Mouse (Mus musculus): ENCODE data around the gene C330007P06Rik. TPM values are rescaled to one million over a fixed set of nuclear protein-coding genes. Genes with fewer than 3 reads are reported as not detected.
A peak's percentile ranks its signal among the peaks of the same experiment; 100 is the strongest.
"Not testable (repeated sequence)": the region's sequence is repeated elsewhere in the genome, so short reads cannot be mapped to it uniquely, and the experiment has no call there.

The C330007P06Rik gene
- polyA plus RNA-seq (2015; fragmentation: Nextera tagmentation; extraction: Ambion mirVana): 30.4 and 31.7 TPM in 2 replicates

DNA sequence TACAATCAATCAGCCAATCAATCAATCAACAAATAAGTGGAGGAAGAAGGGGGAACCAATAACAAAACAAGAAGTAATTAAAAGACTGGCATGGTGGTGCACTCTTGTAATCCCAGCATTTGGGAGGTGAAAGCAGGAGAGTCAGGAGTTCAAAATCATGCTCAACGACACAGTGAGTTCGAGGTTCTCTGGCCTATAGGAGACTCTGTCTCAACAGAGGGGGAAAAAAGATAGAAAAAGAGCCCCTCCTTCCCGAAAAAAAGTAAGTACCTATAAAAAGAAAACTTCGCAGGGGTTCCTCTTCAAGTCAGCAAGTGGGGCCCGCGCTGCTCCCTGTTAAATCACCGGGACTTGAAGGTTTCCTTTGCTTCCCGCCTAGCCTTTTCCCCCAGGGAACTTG lies at the start of gene C330007P06Rik, which contains the start of gene Ube2a:
TSS of gene C330007P06Rik (minus strand) at position 347 of the 400 bp plus-strand sequence.
TSS of gene Ube2a (plus strand) at position 136 of the 400 bp plus-strand sequence.
- WGBS: 23% methylated on average over 8 of the region's 8 CpGs
- H3K4me2 ChIP-seq: peak within 1 kb of the TSS; percentile 49

DNA sequence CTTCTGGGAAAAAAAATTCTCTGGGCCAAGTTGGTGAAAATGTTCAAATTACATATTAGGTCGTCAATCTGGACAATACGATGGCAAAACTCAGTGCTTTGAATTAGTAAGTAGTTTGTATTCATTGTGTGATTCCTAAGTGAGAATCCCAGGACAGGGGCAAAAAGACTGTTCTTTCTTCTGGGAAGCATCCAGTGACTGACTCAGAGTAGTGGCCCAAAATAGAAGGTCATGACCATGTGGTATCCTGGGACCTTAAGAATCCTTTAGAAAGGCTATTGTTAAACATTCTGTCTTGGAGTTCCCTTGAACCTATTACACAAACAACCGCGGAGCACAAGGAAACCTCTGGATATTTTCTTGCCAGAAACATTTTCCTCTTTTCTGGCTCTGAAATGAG lies 47.4 kb upstream of the C330007P06Rik start:
- Histone ChIP-seq H3K4me3 (no peak overlapping the region), H3K4me2 (no peak overlapping the region), H3K4me1 (no peaks in the 10 kb centered on the region), H3K36me3 (0 out of 2 replicates have a peak, but pooled peaks cover 3% of the 10 kb centered on the region), H3K9ac (no peak overlapping the region), H3K27me3 (no peaks in the 10 kb centered on the region), H3K9me3 (no peaks in the 10 kb centered on the region), H3K27ac (no peak overlapping the region)
- no peak for ATAC-seq (ENCODE audit: insufficient number of reproducible peaks, low FRiP score, low TSS enrichment, low read depth)
- WGBS: 80% methylated on average over 4 of the region's 4 CpGs

More for the DNA sequence above, at the start of gene C330007P06Rik, which contains the start of gene Ube2a:
- H3K27ac ChIP-seq: peak within 1 kb of the TSS; percentile 85
- peak within 1 kb of the TSS; percentile 62 for H3K4me3 ChIP-seq
- no peak for ATAC-seq (ENCODE audit: insufficient number of reproducible peaks, low FRiP score, low TSS enrichment, low read depth)
- peak within 1 kb of the TSS; percentile 71 for H3K9ac ChIP-seq
- H3K4me1 ChIP-seq: no peaks in the 10 kb centered on the region
- H3K36me3 ChIP-seq: no peaks in the 10 kb centered on the region
- no peaks in the 10 kb centered on the region for H3K27me3 ChIP-seq
- no peaks in the 10 kb centered on the region for H3K9me3 ChIP-seq

GRCm38 (mm10) chrX:36917749-36918148 lies 43.8 kb upstream of the C330007P06Rik start:
- 52% methylated on average over 1 of the region's 1 CpGs for WGBS
- H3K4me2 ChIP-seq: no peak overlapping the region
- H3K4me1 ChIP-seq: no peaks in the 10 kb centered on the region
- H3K27ac ChIP-seq: no peak overlapping the region
- no peak overlapping the region for H3K9ac ChIP-seq
- H3K4me3 ChIP-seq: no peak overlapping the region
- no peak for ATAC-seq (ENCODE audit: insufficient number of reproducible peaks, low FRiP score, low TSS enrichment, low read depth)
- no peaks in the 10 kb centered on the region for H3K36me3 ChIP-seq
- no peaks in the 10 kb centered on the region for H3K27me3 ChIP-seq
- H3K9me3 ChIP-seq: no peaks in the 10 kb centered on the region

- 47% methylated on average over 12 of the region's 12 CpGs for WGBS
Measured at GRCm38 (mm10) chrX:36911343-36911742, 37.4 kb upstream of the C330007P06Rik start.

GRCm38 (mm10) chrX:36906539-36906938 lies 32.6 kb upstream of the C330007P06Rik start:
- no peaks in the 10 kb centered on the region; the same call in 1 of the 2 replicates for H3K4me1 ChIP-seq
- H3K4me3 ChIP-seq: no peak overlapping the region
- 34% methylated on average over 5 of the region's 5 CpGs for WGBS

More at GRCm38 (mm10) chrX:36911343-36911742, 37.4 kb upstream of the C330007P06Rik start:
- no peak overlapping the region for H3K4me2 ChIP-seq
- no peak for ATAC-seq (ENCODE audit: insufficient number of reproducible peaks, low FRiP score, low TSS enrichment, low read depth)
- no peak overlapping the region for H3K27ac ChIP-seq
- H3K4me1 ChIP-seq: no peaks in the 10 kb centered on the region
- H3K9ac ChIP-seq: no peak overlapping the region
- H3K36me3 ChIP-seq: no peaks in the 10 kb centered on the region
- H3K4me3 ChIP-seq: no peak overlapping the region
- no peaks in the 10 kb centered on the region for H3K9me3 ChIP-seq
- no peaks in the 10 kb centered on the region for H3K27me3 ChIP-seq

GRCm38 (mm10) chrX:36903115-36903768 lies 29.3 kb upstream of the C330007P06Rik start:
- WGBS: 25% methylated on average over 31 of the region's 32 CpGs
- Histone ChIP-seq H3K27ac (peak overlapping the region; percentile 67), H3K9ac (0 out of 2 replicates have a peak overlapping the region, but pooled peaks have one; percentile 26), H3K4me2 (peak overlapping the region; percentile 60), H3K27me3 (no peaks in the 10 kb centered on the region), H3K4me1 (no peaks in the 10 kb centered on the region; the same call in 1 of the 2 replicates), H3K4me3 (peak overlapping the region; percentile 53), H3K9me3 (no peaks in the 10 kb centered on the region), H3K36me3 (no peaks in the 10 kb centered on the region)
- ATAC-seq (ENCODE audit: insufficient number of reproducible peaks, low FRiP score, low TSS enrichment, low read depth): peak; percentile 85

More at GRCm38 (mm10) chrX:36906539-36906938, 32.6 kb upstream of the C330007P06Rik start:
- no peak for ATAC-seq (ENCODE audit: insufficient number of reproducible peaks, low FRiP score, low TSS enrichment, low read depth)
- H3K36me3 ChIP-seq: no peaks in the 10 kb centered on the region
- no peak overlapping the region for H3K4me2 ChIP-seq
- no peak overlapping the region for H3K27ac ChIP-seq
- no peak overlapping the region for H3K9ac ChIP-seq
- no peaks in the 10 kb centered on the region for H3K27me3 ChIP-seq
- H3K9me3 ChIP-seq: no peaks in the 10 kb centered on the region

- no peaks in the 10 kb centered on the region for H3K27me3 ChIP-seq
- WGBS: 25% methylated on average over 40 of the region's 47 CpGs
- peak within 1 kb of the TSS; percentile 37; the same call in 1 of the 2 replicates for H3K9ac ChIP-seq
- ATAC-seq (ENCODE audit: insufficient number of reproducible peaks, low FRiP score, low TSS enrichment, low read depth): peak; percentile 63
- peak within 1 kb of the TSS; percentile 60 for H3K4me2 ChIP-seq
- H3K27ac ChIP-seq: peak within 1 kb of the TSS; percentile 67
- peak within 1 kb of the TSS; percentile 53 for H3K4me3 ChIP-seq
- H3K9me3 ChIP-seq: no peaks in the 10 kb centered on the region
- no peaks in the 10 kb centered on the region; the same call in 1 of the 2 replicates for H3K4me1 ChIP-seq
- H3K36me3 ChIP-seq: no peaks in the 10 kb centered on the region
Measured at GRCm38 (mm10) chrX:36902321-36903114, 28.6 kb upstream of the C330007P06Rik start, which contains the start of gene Nkrf. Nkrf (minus strand) TSS chrX:36902899.

DNA sequence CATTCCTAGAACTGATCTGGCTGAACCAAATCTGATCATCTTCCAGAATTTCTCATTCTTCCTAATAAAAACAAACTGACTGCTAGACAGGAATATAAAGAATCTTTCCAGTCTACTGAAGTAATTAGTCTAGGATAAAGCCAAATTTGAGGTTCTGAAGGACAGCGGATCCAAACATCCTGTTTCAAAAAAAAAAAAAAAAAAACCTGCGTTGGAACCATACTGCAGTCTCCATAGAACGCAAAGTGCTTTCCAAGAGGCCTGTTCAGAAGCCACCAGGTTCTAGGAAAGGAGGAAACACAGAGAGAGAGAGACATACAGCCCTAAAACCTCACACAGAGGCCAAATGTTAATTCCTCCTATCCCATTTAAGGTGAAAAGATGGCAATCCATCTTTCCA lies 27.7 kb upstream of the C330007P06Rik start:
- Histone ChIP-seq H3K4me2 (peak overlapping the region; percentile 60; the same call in 1 of the 2 replicates), H3K4me1 (no peaks in the 10 kb centered on the region; the same call in 1 of the 2 replicates), H3K4me3 (peak overlapping the region; percentile 53; the same call in 1 of the 2 replicates), H3K9me3 (no peaks in the 10 kb centered on the region), H3K36me3 (no peaks in the 10 kb centered on the region), H3K27me3 (no peaks in the 10 kb centered on the region), H3K9ac (no peak overlapping the region), H3K27ac (no peak overlapping the region)
- 46% methylated on average over 3 of the region's 3 CpGs for WGBS
- no peak for ATAC-seq (ENCODE audit: insufficient number of reproducible peaks, low FRiP score, low TSS enrichment, low read depth)

DNA sequence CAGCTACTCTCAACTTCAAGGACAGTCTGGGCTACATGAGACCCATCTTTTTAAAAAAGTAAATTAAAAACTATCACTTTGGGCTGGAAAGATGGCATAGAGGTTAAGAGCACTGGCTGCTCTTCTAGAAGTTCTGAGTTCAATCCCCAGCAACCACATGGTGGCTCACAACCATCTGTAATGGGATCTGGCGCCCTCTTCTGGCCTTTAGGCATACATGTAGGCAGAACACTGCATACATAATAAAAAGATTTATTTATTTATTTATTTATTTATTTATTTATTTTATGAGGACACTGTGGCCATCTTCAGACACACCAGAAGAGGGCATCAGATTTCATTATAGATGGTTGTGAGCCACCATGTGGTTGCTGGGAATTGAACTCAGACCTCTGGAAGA lies 25.0 kb upstream of the C330007P06Rik start:
- ATAC-seq (ENCODE audit: insufficient number of reproducible peaks, low FRiP score, low TSS enrichment, low read depth); H3K36me3 ChIP-seq; H3K9me3 ChIP-seq; H3K27me3 ChIP-seq; H3K4me1 ChIP-seq; H3K4me2 ChIP-seq; H3K9ac ChIP-seq; H3K27ac ChIP-seq; H3K4me3 ChIP-seq: not testable (repeated sequence)
- WGBS: 13% methylated on average over 1 of the region's 1 CpGs

DNA sequence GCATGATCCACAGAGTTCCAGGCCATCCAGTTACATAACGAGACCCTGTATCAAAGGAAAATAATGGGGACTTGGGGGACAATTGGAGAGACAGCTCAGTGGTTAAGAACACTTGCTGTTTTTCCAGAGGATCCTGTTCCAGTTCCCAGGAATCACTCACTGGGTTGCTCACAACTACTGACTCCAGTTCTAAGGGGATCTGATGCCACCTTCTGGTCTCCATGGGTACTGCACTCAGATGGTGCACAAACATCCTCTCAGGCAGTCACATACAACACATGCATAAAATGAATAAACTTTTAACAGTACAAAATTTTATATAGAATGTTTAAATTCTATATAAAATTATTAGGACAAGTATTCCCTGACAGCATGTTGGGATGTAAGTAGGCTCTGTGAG lies 10.8 kb upstream of the C330007P06Rik start:
- 91% methylated on average over 1 of the region's 1 CpGs for WGBS
- Histone ChIP-seq H3K4me1 (no peaks in the 10 kb centered on the region), H3K27ac (no peak overlapping the region), H3K4me2 (no peak overlapping the region), H3K27me3 (no peaks in the 10 kb centered on the region), H3K36me3 (peaks cover 6% of the 10 kb centered on the region; the same call in 1 of the 2 replicates), H3K9me3 (no peaks in the 10 kb centered on the region), H3K4me3 (no peak overlapping the region), H3K9ac (no peak overlapping the region)
- no peak for ATAC-seq (ENCODE audit: insufficient number of reproducible peaks, low FRiP score, low TSS enrichment, low read depth)

GRCm38 (mm10) chrX:36874704-36875128 lies 805 bp upstream of the C330007P06Rik start:
- no peaks in the 10 kb centered on the region for H3K27me3 ChIP-seq
- H3K4me1 ChIP-seq: no peaks in the 10 kb centered on the region
- peak overlapping the region; percentile 71 for H3K9ac ChIP-seq
- H3K36me3 ChIP-seq: no peaks in the 10 kb centered on the region
- ATAC-seq (ENCODE audit: insufficient number of reproducible peaks, low FRiP score, low TSS enrichment, low read depth): no peak
- WGBS: 17% methylated on average over 33 of the region's 36 CpGs
- peak overlapping the region; percentile 49 for H3K4me2 ChIP-seq
- peak overlapping the region; percentile 62 for H3K4me3 ChIP-seq
- no peaks in the 10 kb centered on the region for H3K9me3 ChIP-seq
- H3K27ac ChIP-seq: peak overlapping the region; percentile 85
